Mouse (Mus musculus) CH12.LX (cell line): ENCODE data around the gene Brd1. TPM values are rescaled to one million over a fixed set of nuclear protein-coding genes. Genes with fewer than 3 reads are reported as not detected.

Experiments
- DNase-seq: peaks from one replicate; pipeline ENCODE4 v3.0.0-alpha.2; 2013; ENCODE audit errors: extremely low read depth
- H3K27ac ChIP-seq: 2 replicates; pipeline ENCODE4 v1.5.1; 2012; ENCODE audit warnings: low read depth, mild to moderate bottlenecking, control low read depth, moderate library complexity; ENCODE audit not compliant: insufficient read depth
- H3K27me3 ChIP-seq: replicated peaks from 2 replicates; pipeline ENCODE3; 2012; ENCODE audit warnings: inconsistent platforms
- H3K36me3 ChIP-seq, 2 experiments: replicated peaks in 1 of 2; 2 replicates each; pipeline versions ENCODE3 to v1.6.1; 2012; ENCODE audit warnings: inconsistent platforms in 1 of 2, low read length in 1 of 2, mild to moderate bottlenecking in 1 of 2, mixed read lengths in 1 of 2, moderate library complexity in 1 of 2; ENCODE audit not compliant: control insufficient read depth in 1 of 2, insufficient read depth in 1 of 2
- H3K4me1 ChIP-seq, 2 experiments: 2 replicates each; pipeline ENCODE4 v1.6.1; 2012; ENCODE audit warnings: inconsistent platforms in 1 of 2, moderate library complexity in 1 of 2; ENCODE audit not compliant: insufficient read depth in 2 of 2, control insufficient read depth in 1 of 2
- H3K4me2 ChIP-seq: 2 replicates; pipeline ENCODE4 v1.6.1; 2012; ENCODE audit warnings: low read depth, mild to moderate bottlenecking, control low read depth; ENCODE audit not compliant: poor library complexity, insufficient read depth, severe bottlenecking
- H3K4me3 ChIP-seq, 3 experiments: fragments of 150-350 bp in 1 of 3; sonication (generic) in 1 of 3; replicated peaks in 1 of 3; 2 replicates each; pipeline versions ENCODE3 to v1.5.1; 2011 to 2012; ENCODE audit warnings: low read depth in 2 of 3, low read length in 2 of 3, mild to moderate bottlenecking in 2 of 3, moderate library complexity in 2 of 3, control low read depth in 1 of 3, improper control_type of control experiment in 1 of 3, inconsistent platforms in 1 of 3, mixed read lengths in 1 of 3; ENCODE audit not compliant: poor library complexity in 1 of 3
- H3K79me2 ChIP-seq: replicated peaks from 2 replicates; pipeline ENCODE4 v1.6.1; 2012; ENCODE audit warnings: mild to moderate bottlenecking, moderate library complexity; ENCODE audit not compliant: control insufficient read depth, poor library complexity, insufficient read depth, severe bottlenecking; ENCODE audit errors: extremely low read depth
- H3K9ac ChIP-seq: 2 replicates; pipeline ENCODE4 v1.6.1; 2012; ENCODE audit warnings: low read depth, mild to moderate bottlenecking, control low read depth, moderate library complexity; ENCODE audit not compliant: insufficient read depth
- H3K9me3 ChIP-seq: replicated peaks from 2 replicates; pipeline ENCODE3; 2012; ENCODE audit warnings: low read length, inconsistent platforms, mixed read lengths
- CTCF ChIP-seq, 2 experiments: IDR thresholded peaks in 1 of 2; conservative IDR thresholded peaks in 1 of 2; 2 replicates each; pipeline ENCODE4 v1.5.1; 2011 to 2012; ENCODE audit warnings: low read depth in 2 of 2, low read length in 2 of 2, improper control_type of control experiment in 1 of 2, inconsistent platforms in 1 of 2, mild to moderate bottlenecking in 1 of 2, moderate library complexity in 1 of 2
- IRF4 ChIP-seq: IDR thresholded peaks from 2 replicates; pipeline ENCODE4 v1.6.1; 2014; ENCODE audit warnings: low read depth, mild to moderate bottlenecking, inconsistent platforms, low read length, improper control_type of control experiment
- MAFK ChIP-seq: IDR thresholded peaks from 2 replicates; pipeline ENCODE4 v1.6.1; 2011; ENCODE audit warnings: low read length, improper control_type of control experiment; ENCODE audit not compliant: insufficient replicate concordance
- MEF2A ChIP-seq: IDR thresholded peaks from 2 replicates; pipeline ENCODE4 v1.6.1; 2014; ENCODE audit warnings: low read depth, mild to moderate bottlenecking, inconsistent platforms, low read length, improper control_type of control experiment, borderline replicate concordance
- MXI1 ChIP-seq: IDR thresholded peaks from 2 replicates; pipeline ENCODE4 v1.6.1; 2011; ENCODE audit warnings: mild to moderate bottlenecking, low read depth, low read length, improper control_type of control experiment
- NRF1 ChIP-seq: IDR thresholded peaks from 2 replicates; pipeline ENCODE4 v1.6.1; 2014; ENCODE audit warnings: low read depth, mild to moderate bottlenecking, inconsistent platforms, low read length, improper control_type of control experiment, moderate library complexity
- POLR2AphosphoS2 ChIP-seq: IDR thresholded peaks from 2 replicates; pipeline ENCODE4 v1.6.1; 2011; ENCODE audit warnings: low read depth, low read length, improper control_type of control experiment
- TBP ChIP-seq: conservative IDR thresholded peaks from 2 replicates; pipeline ENCODE4 v1.6.1; 2011; ENCODE audit warnings: low read depth, low read length, improper control_type of control experiment
- TCF12 ChIP-seq: IDR thresholded peaks from 2 replicates; pipeline ENCODE4 v1.6.1; 2014; ENCODE audit warnings: low read depth, mild to moderate bottlenecking, inconsistent platforms, low read length, improper control_type of control experiment
- USF2 ChIP-seq: conservative IDR thresholded peaks from 2 replicates; pipeline ENCODE4 v1.6.1; 2011; ENCODE audit warnings: low read depth, low read length, improper control_type of control experiment
- ZKSCAN1 ChIP-seq: IDR thresholded peaks from 2 replicates; pipeline ENCODE4 v1.6.1; 2012; ENCODE audit warnings: low read depth, inconsistent platforms, low read length, improper control_type of control experiment, borderline replicate concordance
- dilution Hi-C: fragments of 300-500 bp; cut with MboI; formaldehyde crosslinking; loops from 2 replicates; pipeline ENCODE4 v1.14.3; 2020; ENCODE audit warnings: low sequenced_read_pairs; ENCODE audit not compliant: extremely low pct_unique_long_range_greater_than_20kb, extremely low pct_ligation_motif_present
- in situ Hi-C: fragments of 300-500 bp; cut with MboI; formaldehyde crosslinking; loops from 3 replicates; pipeline ENCODE4 v1.14.3; 2019; ENCODE audit warnings: low sequenced_read_pairs, low pct_ligation_motif_present, low pct_unique_long_range_greater_than_20kb, mixed read lengths
- polyA plus RNA-seq: library from polyadenylated mRNA; unstranded; fragments of >175 nt; gene quantifications from 2 replicates; pipeline ENCODE4 v1.2.1, GENCODE M21; 2012; ENCODE audit warnings: low read depth; ENCODE audit not compliant: insufficient read length
- total RNA-seq, 2 experiments: library from RNA; depleted of rRNA; stranded (reverse); fragments of 300-350 nt in 1 of 2; fragments of >200 nt in 1 of 2; gene quantifications; 2 replicates each; pipeline ENCODE4 v1.2.3; 2012 to 2014

The Brd1 gene
- total and polyA plus RNA-seq, 3 experiments = 13.6 to 19.1 (median 16.2) TPM

- in situ Hi-C loops = no loop called here
- dilution Hi-C loops = no loop called here
Observed at GRCm38 (mm10) chr15:88667653-88668052, 66.4 kb downstream of the Brd1 start.

DNA sequence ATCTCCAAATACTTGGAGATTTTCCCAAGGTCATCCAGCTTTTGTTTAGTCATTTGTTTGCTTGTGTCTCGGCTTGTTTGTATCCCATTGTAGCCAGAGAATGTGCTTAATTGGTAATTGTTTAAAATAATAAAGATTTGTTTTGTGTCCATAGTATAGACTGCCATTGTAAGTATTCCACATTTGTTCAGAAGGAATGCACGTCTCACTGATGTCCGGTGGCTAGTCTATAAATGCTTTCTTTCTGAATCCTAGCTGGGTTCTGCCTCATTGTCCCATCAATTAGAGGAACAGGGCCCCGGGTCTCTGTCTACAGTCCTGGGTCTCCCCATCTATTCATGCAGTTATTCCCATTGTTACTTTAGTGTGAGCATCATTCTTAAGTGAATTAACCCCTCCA is 68.2 kb downstream of the Brd1 start:
- H3K4me3 ChIP-seq = no peak overlapping the region
- TF ChIP-seq CTCF (conservative IDR thresholded peaks at IDR 0.05 in 1 of 2, IDR thresholded peaks at IDR 0.05 in 1 of 2; ENCODE audit: low read depth in 2 of 2, low read length in 2 of 2) = no peak
- no peak for TF ChIP-seq TBP
- TF ChIP-seq, all 38 proteins: peak for 0
- DNase-seq = no peak
- dilution Hi-C loops (no loop called here), in situ Hi-C loops (no loop called here)
- H3K9me3 ChIP-seq = no peaks in the 10 kb centered on the region
- H3K4me1 ChIP-seq = peaks cover 8 to 12% of the 10 kb centered on the region in 2 experiments
- no peak overlapping the region for H3K27ac ChIP-seq
- no peak overlapping the region for H3K4me2 ChIP-seq
- no peak overlapping the region for H3K9ac ChIP-seq
- no peaks in the 10 kb centered on the region for H3K36me3 ChIP-seq
- no peaks in the 10 kb centered on the region for H3K79me2 ChIP-seq
- H3K27me3 ChIP-seq = peaks cover 68% of the 10 kb centered on the region

More at GRCm38 (mm10) chr15:88667653-88668052, 66.4 kb downstream of the Brd1 start:
- TF ChIP-seq USF2 = no peak
- TF ChIP-seq MEF2A = no peak
- TF ChIP-seq NRF1 = no peak
- no peak for TF ChIP-seq ZKSCAN1
- TF ChIP-seq MXI1 = no peak
- TF ChIP-seq IRF4 = no peak
- TF ChIP-seq TCF12 = no peak
- TF ChIP-seq MAFK = no peak
- Histone ChIP-seq H3K9ac (no peak overlapping the region), H3K79me2 (no peaks in the 10 kb centered on the region), H3K4me2 (no peak overlapping the region), H3K27me3 (peaks cover 57% of the 10 kb centered on the region), H3K27ac (no peak overlapping the region), H3K9me3 (no peaks in the 10 kb centered on the region), H3K36me3 (no peaks in the 10 kb centered on the region), H3K4me3 (no peak overlapping the region), H3K4me1 (peaks cover 0 to 4% of the 10 kb centered on the region in 2 experiments; a peak in 1 of 4 replicates)
- DNase-seq = no peak

DNA sequence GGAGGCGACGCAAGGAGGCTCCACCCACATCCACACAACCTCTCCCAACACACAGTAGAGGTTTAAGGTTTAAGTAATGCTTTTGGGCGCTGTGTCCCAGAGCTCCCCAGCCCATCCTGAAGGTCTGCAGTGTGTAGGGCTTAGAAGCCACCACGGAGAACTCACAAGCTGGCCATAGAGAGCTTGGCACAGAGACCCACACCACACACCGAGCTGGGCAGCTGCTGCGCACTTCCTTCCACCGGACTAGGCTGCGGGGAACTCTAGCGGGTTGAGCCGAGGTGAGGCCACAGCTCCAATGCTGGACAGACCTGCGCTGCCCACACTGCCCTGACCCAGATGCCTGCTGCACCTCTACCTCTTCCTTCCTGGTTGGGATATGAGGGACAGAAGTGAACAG is 71.0 kb downstream of the Brd1 start:
- no peak for DNase-seq
- Histone ChIP-seq H3K9me3 (no peaks in the 10 kb centered on the region), H3K27me3 (peaks cover 73% of the 10 kb centered on the region), H3K4me2 (0 out of 2 replicates have a peak overlapping the region, but pooled peaks have one; percentile 7), H3K4me3 (no peak overlapping the region), H3K27ac (no peak overlapping the region), H3K9ac (no peak overlapping the region), H3K36me3 (no peaks in the 10 kb centered on the region), H3K79me2 (no peaks in the 10 kb centered on the region), H3K4me1 (peaks cover 8 to 12% of the 10 kb centered on the region in 2 experiments)
- dilution Hi-C loops (no loop called here), in situ Hi-C loops (no loop called here)
- no peak for TF ChIP-seq POLR2AphosphoS2
